Mouse (Mus musculus) small intestine, adult 2 months (tissue): ENCODE results near the gene Mical3.

Experiments used
- CTCF ChIP-seq: fragments of 200-500 bp; IDR thresholded peaks from 2 replicates; pipeline ENCODE4 v1.5.1; 2012; ENCODE audit warnings: low read depth, mild to moderate bottlenecking, control low read depth, inconsistent platforms, low read length, moderate library complexity, mixed read lengths; ENCODE audit not compliant: insufficient replicate concordance, insufficient read length; ENCODE audit errors: extremely low read depth
- POLR2A ChIP-seq: fragments of 200-500 bp; IDR thresholded peaks from 2 replicates; pipeline ENCODE4 v1.6.1; 2012; ENCODE audit warnings: low read depth, mild to moderate bottlenecking, control low read depth, inconsistent platforms, low read length, moderate library complexity

- TF ChIP-seq CTCF, result no peak
- TF ChIP-seq POLR2A, result no peak
Observed at GRCm38 (mm10) chr6:121072615-121073014, 58.2 kb downstream of the Mical3 start.
